Mouse (Mus musculus) heart, postnatal 36 days (tissue): Measurements from ENCODE around the gene Kyat1. TPM values are rescaled to one million over a fixed set of nuclear protein-coding genes. Genes with fewer than 3 reads are reported as not detected.
"Not testable (repeated sequence)": the region's sequence is repeated elsewhere in the genome, so short reads cannot be mapped to it uniquely, and the experiment has no call there.

Source experiments
- DNase-seq, 2 experiments: peaks; one replicate each; pipeline ENCODE4 v3.0.0; 2021 to 2022
- intact Hi-C: fragments of 180-260 bp; cut with DNase I; formaldehyde crosslinking; loops from one replicate; pipeline ENCODE4 v1.15.1; 2025
- total RNA-seq, 2 experiments: library from RNA; stranded (reverse); gene quantifications; 2 replicates each; pipeline ENCODE4 v1.2.3; 2021

Kyat1 gene
- total RNA-seq, 2 experiments from 2014 or later: 40.9 to 42.8 TPM

- intact Hi-C loops: loop anchor here (1.0 to 2.0 kb wide), 3 partner anchors 25 to 93 kb away; partner anchors contain the start of gene Lrrc8a
Observed at GRCm38 (mm10) chr2:30177700-30178675, 27.7 kb downstream of the Kyat1 start, which contains the start of gene Spout1. Gene Spout1 (minus strand): TSS chr2:30178459.

GRCm38 (mm10) chr2:30176561-30176960, 29.1 kb downstream of the Kyat1 start:
- intact Hi-C loops: no loop called here

More at GRCm38 (mm10) chr2:30177700-30178675, 27.7 kb downstream of the Kyat1 start, which contains the start of gene Spout1:
- peak; percentile 91 to 94 for DNase-seq

GRCm38 (mm10) chr2:30175897-30176296, 29.8 kb downstream of the Kyat1 start:
- DNase-seq: no peak
- intact Hi-C loops: no loop called here

More at GRCm38 (mm10) chr2:30176561-30176960, 29.1 kb downstream of the Kyat1 start:
- no peak for DNase-seq

GRCm38 (mm10) chr2:30173541-30174240, 32.0 kb downstream of the Kyat1 start:
- no peak for DNase-seq
- intact Hi-C loops: no loop called here

- DNase-seq: no peak
- intact Hi-C loops: loop anchor here (2.0 kb wide), 1 partner anchor 99 kb away; no protein-coding TSS in a partner anchor
Observed at GRCm38 (mm10) chr2:30171997-30172382, 33.7 kb downstream of the Kyat1 start.

- peak; percentile 86 to 88 for DNase-seq
- intact Hi-C loops: loop anchor here (2.0 kb wide), 1 partner anchor 99 kb away; no protein-coding TSS in a partner anchor
Observed at GRCm38 (mm10) chr2:30171371-30171996, 34.2 kb downstream of the Kyat1 start, which contains the start of gene Endog. Gene Endog (plus strand): TSS chr2:30171493.

- intact Hi-C loops: no loop called here
- no peak for DNase-seq
Observed at GRCm38 (mm10) chr2:30166677-30167076, 39.0 kb downstream of the Kyat1 start.

GRCm38 (mm10) chr2:30164340-30164932, 41.2 kb downstream of the Kyat1 start:
- intact Hi-C loops: loop anchor here (5.0 kb wide), 1 partner anchor 122 kb away; no protein-coding TSS in a partner anchor

GRCm38 (mm10) chr2:30161809-30162208, 43.8 kb downstream of the Kyat1 start:
- intact Hi-C loops: loop anchor here (2.0 to 5.0 kb wide), 2 partner anchors 33 to 120 kb away; no protein-coding TSS in a partner anchor

More at GRCm38 (mm10) chr2:30164340-30164932, 41.2 kb downstream of the Kyat1 start:
- DNase-seq: no peak

GRCm38 (mm10) chr2:30159871-30160270, 45.8 kb downstream of the Kyat1 start:
- DNase-seq: not testable (repeated sequence)
- intact Hi-C loops: loop anchor here (2.0 to 5.0 kb wide), 2 partner anchors 53 to 118 kb away; no protein-coding TSS in a partner anchor

More at GRCm38 (mm10) chr2:30161809-30162208, 43.8 kb downstream of the Kyat1 start:
- DNase-seq: no peak

GRCm38 (mm10) chr2:30152616-30153015, 53.0 kb downstream of the Kyat1 start:
- no peak for DNase-seq
- intact Hi-C loops: no loop called here

- no peak for DNase-seq
- intact Hi-C loops: no loop called here
Observed at GRCm38 (mm10) chr2:30151840-30152239, 53.8 kb downstream of the Kyat1 start.

GRCm38 (mm10) chr2:30147466-30147865, 58.2 kb downstream of the Kyat1 start:
- peak; percentile 49 to 65 for DNase-seq
- intact Hi-C loops: no loop called here

GRCm38 (mm10) chr2:30144436-30144835, 61.2 kb downstream of the Kyat1 start:
- intact Hi-C loops: no loop called here
- DNase-seq: no peak

GRCm38 (mm10) chr2:30140021-30140420, 65.6 kb downstream of the Kyat1 start:
- intact Hi-C loops, DNase-seq: not testable (repeated sequence)

GRCm38 (mm10) chr2:30136458-30136857, 69.2 kb downstream of the Kyat1 start:
- DNase-seq: no peak
- intact Hi-C loops: no loop called here
